Mouse (Mus musculus): Measurements from ENCODE around the gene Cfap300.

Cfap300 gene

GRCm38 (mm10) chr9:8042338-8043043, at the start of gene Cfap300:
Cfap300 (minus strand) TSS chr9:8042823.
- DNase-seq: peak; percentile 98

- DNase-seq: no peak
Measured at GRCm38 (mm10) chr9:8078882-8079281, 36.3 kb upstream of the Cfap300 start.

GRCm38 (mm10) chr9:8074345-8074744, 31.7 kb upstream of the Cfap300 start:
- peak; percentile 60 for DNase-seq

- no peak for DNase-seq
Measured at GRCm38 (mm10) chr9:8073203-8073755, 30.7 kb upstream of the Cfap300 start.

- no peak for DNase-seq
Measured at GRCm38 (mm10) chr9:8059636-8060035, 17.0 kb upstream of the Cfap300 start.

- peak; percentile 16 for DNase-seq
Measured at GRCm38 (mm10) chr9:8054831-8055230, 12.2 kb upstream of the Cfap300 start.

GRCm38 (mm10) chr9:8043044-8043387, 393 bp upstream of the Cfap300 start:
- no peak for DNase-seq

- peak; percentile 55 for DNase-seq
Measured at GRCm38 (mm10) chr9:8035546-8035945, 7.1 kb downstream of the Cfap300 start.

- no peak for DNase-seq
Measured at GRCm38 (mm10) chr9:8035091-8035490, 7.5 kb downstream of the Cfap300 start.

GRCm38 (mm10) chr9:8034143-8034542, 8.5 kb downstream of the Cfap300 start:
- no peak for DNase-seq

GRCm38 (mm10) chr9:8032847-8033246, 9.8 kb downstream of the Cfap300 start:
- DNase-seq: no peak

- DNase-seq: no peak
Measured at GRCm38 (mm10) chr9:8018609-8019008, 24.0 kb downstream of the Cfap300 start.

- peak; percentile 44 for DNase-seq
Measured at GRCm38 (mm10) chr9:8017253-8017913, 25.2 kb downstream of the Cfap300 start.

- DNase-seq: peak; percentile 91
Measured at GRCm38 (mm10) chr9:8004370-8004991, 38.1 kb downstream of the Cfap300 start, which contains the start of gene Yap1. Yap1 (minus strand) TSS chr9:8004596.

- peak; percentile 76 for DNase-seq
Measured at GRCm38 (mm10) chr9:8003301-8004271, 39.0 kb downstream of the Cfap300 start.

GRCm38 (mm10) chr9:8002806-8003205, 39.8 kb downstream of the Cfap300 start:
- DNase-seq: no peak

GRCm38 (mm10) chr9:8001352-8001751, 41.3 kb downstream of the Cfap300 start:
- no peak for DNase-seq

GRCm38 (mm10) chr9:7994275-7994674, 48.3 kb downstream of the Cfap300 start:
- DNase-seq: no peak

- DNase-seq: peak; percentile 53
Measured at GRCm38 (mm10) chr9:7992651-7993050, 50.0 kb downstream of the Cfap300 start.

- DNase-seq: peak; percentile 19
Measured at GRCm38 (mm10) chr9:7990897-7991296, 51.7 kb downstream of the Cfap300 start.

GRCm38 (mm10) chr9:7987119-7987518, 55.5 kb downstream of the Cfap300 start:
- DNase-seq: no peak

- DNase-seq: no peak
Measured at GRCm38 (mm10) chr9:7984287-7984686, 58.3 kb downstream of the Cfap300 start.
